Mouse (Mus musculus) midbrain, postnatal 0 days (tissue): Measurements from ENCODE around the gene Ccdc15. TPM values are rescaled to one million over a fixed set of nuclear protein-coding genes. Genes with fewer than 3 reads are reported as not detected.

ENCODE experiments used
- ATAC-seq: fragments of 200-750 bp; cut with Nextera tagmentation; 2 replicates; pipeline ENCODE4 v1.8.0; 2017; ENCODE audit warnings: moderate number of reproducible peaks, mild to moderate bottlenecking, moderate TSS enrichment, moderate library complexity; ENCODE audit not compliant: low FRiP score
- DNase-seq: peaks from one replicate; pipeline ENCODE4 v3.0.0-alpha.2; 2015; ENCODE audit warnings: low spot score
- H3K27ac ChIP-seq: fragments of 300-500 bp; sonication (generic); 2 replicates; pipeline ENCODE4 v1.5.1; 2014; ENCODE audit warnings: low read depth, mild to moderate bottlenecking, low read length, mixed read lengths
- H3K27me3 ChIP-seq: fragments of 300-500 bp; sonication (generic); 2 replicates; pipeline ENCODE4 v1.6.1; 2014; ENCODE audit warnings: low read length, control low read depth, mixed read lengths; ENCODE audit not compliant: insufficient read depth
- H3K36me3 ChIP-seq: fragments of 300-500 bp; sonication (generic); 2 replicates; pipeline ENCODE4 v1.6.1; 2014; ENCODE audit warnings: low read length, control low read depth, mixed read lengths; ENCODE audit not compliant: insufficient read depth
- H3K4me1 ChIP-seq: fragments of 300-500 bp; sonication (generic); 2 replicates; pipeline ENCODE4 v1.6.1; 2014; ENCODE audit warnings: mild to moderate bottlenecking, control low read depth, antibody characterized with exemption, low read length, mixed read lengths; ENCODE audit not compliant: insufficient read depth
- H3K4me2 ChIP-seq: fragments of 300-500 bp; sonication (generic); 2 replicates; pipeline ENCODE4 v1.6.1; 2014; ENCODE audit warnings: low read depth, mild to moderate bottlenecking, low read length, mixed read lengths; ENCODE audit not compliant: poor library complexity, severe bottlenecking
- H3K4me3 ChIP-seq: fragments of 300-500 bp; sonication (generic); 2 replicates; pipeline ENCODE4 v1.5.1; 2014; ENCODE audit warnings: low read depth, mild to moderate bottlenecking, low read length, moderate library complexity
- H3K9ac ChIP-seq: fragments of 300-500 bp; sonication (generic); replicated peaks from 2 replicates; pipeline ENCODE4 v1.6.1; 2014; ENCODE audit warnings: mild to moderate bottlenecking, low read length, moderate library complexity, mixed read lengths; ENCODE audit not compliant: poor library complexity, severe bottlenecking
- H3K9me3 ChIP-seq: fragments of 300-500 bp; sonication (generic); 2 replicates; pipeline ENCODE4 v1.6.1; 2016; ENCODE audit warnings: low read length, control low read depth
- CTCF ChIP-seq: IDR thresholded peaks from 2 replicates; pipeline ENCODE4 v1.5.1; 2016; ENCODE audit warnings: antibody characterized with exemption, mild to moderate bottlenecking
- WGBS: fragments of 180-500 bp; shearing (Covaris S2); extraction: QIAGEN DNeasy Blood & Tissue Kit; methylation state at CpG from one replicate; pipeline ENCODE4 v1.1.7; 2014; 5-methylcytosine and 5-hydroxymethylcytosine counted together
- polyA plus RNA-seq: library from polyadenylated mRNA; unstranded; fragments of >200 nt; fragmentation: Nextera tagmentation; extraction: Ambion mirVana; gene quantifications from 2 replicates; pipeline ENCODE4 v1.2.1, GENCODE M21; 2015
- total RNA-seq: library from RNA; depleted of rRNA; stranded (reverse); fragments of >200 nt; gene quantifications from 2 replicates; pipeline ENCODE4 v1.2.3, GENCODE M21; 2014; rRNA removed

Gene Ccdc15
- 5.0 and 5.4 TPM in 2 replicates for total RNA-seq
- 6.8 and 8.6 TPM in 2 replicates for polyA plus RNA-seq

DNA sequence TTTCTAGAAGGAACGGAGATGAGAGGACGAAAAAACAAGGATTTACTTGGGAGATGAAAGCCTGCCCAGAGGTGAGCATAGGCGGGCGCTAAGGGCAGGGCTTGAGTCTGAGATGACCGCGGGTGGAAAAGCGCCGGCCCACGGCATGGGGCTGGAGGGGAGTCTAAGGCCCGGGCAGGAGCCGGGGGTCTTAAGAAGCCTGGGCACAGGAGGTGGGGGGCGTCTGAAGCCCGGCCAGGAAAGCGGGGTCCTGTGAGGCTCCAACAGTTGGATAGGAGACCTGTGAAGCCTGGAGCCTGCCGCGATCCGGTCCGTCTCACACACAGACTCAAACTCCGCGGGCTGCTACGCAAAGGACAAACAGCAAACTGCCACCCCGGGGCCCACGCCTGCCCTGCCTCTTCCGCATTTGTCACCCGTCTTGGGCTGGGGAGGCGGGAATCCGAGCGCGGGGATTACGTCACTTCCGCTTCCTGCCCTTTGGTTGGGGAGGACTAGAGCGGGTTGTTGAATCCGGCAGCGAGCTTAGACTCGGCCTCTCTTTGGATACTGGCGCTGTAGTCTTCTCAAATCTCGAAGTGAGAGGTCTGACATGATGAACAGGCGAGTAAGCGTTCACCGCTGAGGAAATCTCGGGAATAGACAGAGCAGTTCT is at the start of gene Ccdc15:
TSS of gene Ccdc15 (minus strand) at position 445 of the 655 bp plus-strand sequence.
- peak; percentile 98 for DNase-seq
- TF ChIP-seq CTCF: peak; percentile 58
- Histone ChIP-seq H3K4me1 (peaks cover 5% of the 10 kb centered on the region; the same call in 1 of the 2 replicates), H3K27me3 (no peaks in the 10 kb centered on the region), H3K4me2 (peak within 1 kb of the TSS; percentile 87), H3K27ac (peak within 1 kb of the TSS; percentile 87), H3K9me3 (no peaks in the 10 kb centered on the region), H3K36me3 (no peaks in the 10 kb centered on the region), H3K4me3 (peak within 1 kb of the TSS; percentile 79), H3K9ac (peak within 1 kb of the TSS; percentile 79)
- WGBS: under 1% methylated on average over 39 of the region's 41 CpGs
- ATAC-seq: peak; percentile 99

GRCm38 (mm10) chr9:37393482-37394131 is 45.4 kb upstream of the Ccdc15 start:
- Histone ChIP-seq H3K4me3 (no peak overlapping the region), H3K9ac (no peak overlapping the region), H3K9me3 (no peaks in the 10 kb centered on the region), H3K4me1 (no peaks in the 10 kb centered on the region), H3K36me3 (no peaks in the 10 kb centered on the region), H3K27me3 (no peaks in the 10 kb centered on the region), H3K27ac (no peak overlapping the region), H3K4me2 (no peak overlapping the region)
- TF ChIP-seq CTCF: no peak
- ATAC-seq (no peak), DNase-seq (no peak)
- 81% methylated on average over 8 of the region's 8 CpGs for WGBS

DNA sequence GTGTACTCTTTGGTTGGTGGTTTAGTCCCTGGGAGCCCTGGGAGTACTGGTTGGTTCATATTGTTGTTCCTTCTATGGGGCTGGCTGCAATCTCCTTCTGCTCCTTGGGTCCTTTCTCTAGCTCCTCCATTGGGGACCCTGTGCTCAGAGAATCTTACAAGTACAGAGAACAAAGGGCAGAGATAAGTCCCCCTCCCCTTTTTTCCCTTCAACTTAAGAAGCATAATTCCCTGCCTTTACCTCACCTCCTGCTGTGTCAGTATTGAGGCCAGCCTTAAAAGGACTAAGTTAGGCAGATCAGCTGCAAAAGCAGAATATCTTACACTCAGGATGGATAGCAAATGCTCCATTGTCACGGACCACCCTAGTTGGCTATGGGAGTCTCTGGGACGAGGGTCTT is 43.8 kb upstream of the Ccdc15 start:
- no peak overlapping the region for H3K9ac ChIP-seq
- H3K4me1 ChIP-seq: no peaks in the 10 kb centered on the region
- H3K4me2 ChIP-seq: no peak overlapping the region
- DNase-seq (no peak), ATAC-seq (no peak)
- no peak overlapping the region for H3K4me3 ChIP-seq
- H3K27ac ChIP-seq: no peak overlapping the region
- 38% methylated on average over 2 of the region's 2 CpGs for WGBS
- no peak for TF ChIP-seq CTCF
- no peaks in the 10 kb centered on the region for H3K36me3 ChIP-seq
- H3K9me3 ChIP-seq: no peaks in the 10 kb centered on the region
- H3K27me3 ChIP-seq: no peaks in the 10 kb centered on the region

GRCm38 (mm10) chr9:37390891-37391290 is 42.7 kb upstream of the Ccdc15 start:
- DNase-seq: no peak
- no peak for TF ChIP-seq CTCF
- ATAC-seq: no peak

GRCm38 (mm10) chr9:37384284-37385182 is 36.3 kb upstream of the Ccdc15 start:
- TF ChIP-seq CTCF: peak; percentile 66
- Histone ChIP-seq H3K27me3 (no peaks in the 10 kb centered on the region), H3K4me3 (peak overlapping the region; percentile 47), H3K4me2 (peak overlapping the region; percentile 84), H3K27ac (peak overlapping the region; percentile 63), H3K36me3 (no peaks in the 10 kb centered on the region), H3K4me1 (no peaks in the 10 kb centered on the region), H3K9ac (peak overlapping the region; percentile 79), H3K9me3 (no peaks in the 10 kb centered on the region)
- 7% methylated on average over 52 of the region's 54 CpGs for WGBS
- ATAC-seq (peak; percentile 83), DNase-seq (peak; percentile 56)

More at GRCm38 (mm10) chr9:37390891-37391290, 42.7 kb upstream of the Ccdc15 start:
- no peak overlapping the region for H3K27ac ChIP-seq
- H3K27me3 ChIP-seq: no peaks in the 10 kb centered on the region
- no peaks in the 10 kb centered on the region for H3K9me3 ChIP-seq
- H3K4me3 ChIP-seq: no peak overlapping the region
- no peaks in the 10 kb centered on the region for H3K4me1 ChIP-seq
- H3K4me2 ChIP-seq: no peak overlapping the region
- H3K36me3 ChIP-seq: no peaks in the 10 kb centered on the region
- WGBS: 63% methylated on average over 2 of the region's 2 CpGs
- no peak overlapping the region for H3K9ac ChIP-seq
